Mouse (Mus musculus): Measurements from ENCODE around the gene Myocd. TPM values are rescaled to one million over a fixed set of nuclear protein-coding genes. Genes with fewer than 3 reads are reported as not detected.
A peak's percentile ranks its signal among the peaks of the same experiment; 100 is the strongest.

Myocd gene
- polyA plus RNA-seq, 1 experiment from 2014 or later = 7.7 TPM

DNA sequence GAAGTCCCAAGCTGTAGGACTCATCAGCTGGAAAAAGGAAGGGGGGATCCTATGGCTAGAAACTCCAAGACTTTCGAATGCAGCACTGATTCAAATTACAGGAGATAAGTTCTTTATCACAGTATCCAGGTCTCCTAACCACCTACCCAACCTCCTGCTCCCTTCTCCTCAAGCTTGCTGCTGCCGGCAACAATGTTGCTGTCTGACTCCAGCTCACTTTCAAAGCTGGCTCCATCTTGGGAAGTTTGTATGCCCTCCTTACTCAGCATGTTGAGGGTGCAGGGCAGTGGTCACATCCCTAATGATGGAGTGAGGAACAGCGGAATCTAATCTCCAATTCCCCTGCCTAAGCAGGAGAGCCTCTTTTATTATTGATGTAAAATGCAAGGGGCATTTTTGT, 71.8 kb downstream of the Myocd start:
- H3K27me3 ChIP-seq (ENCODE audit: insufficient read depth, low read length) = no peaks in the 10 kb centered on the region
- H3K9me3 ChIP-seq (ENCODE audit: low read length) = no peaks in the 10 kb centered on the region
- no peak overlapping the region for H3K4me2 ChIP-seq (replicated peaks; ENCODE audit: low read depth, low read length)
- no peak overlapping the region for H3K27ac ChIP-seq (ENCODE audit: low read length)
- 79% methylated on average over 3 of the region's 3 CpGs for WGBS
- H3K9ac ChIP-seq (replicated peaks; ENCODE audit: low read length) = no peak overlapping the region
- H3K4me1 ChIP-seq (ENCODE audit: insufficient read depth, low read length) = no peaks in the 10 kb centered on the region
- no peak overlapping the region for H3K4me3 ChIP-seq (ENCODE audit: low read length)
- ATAC-seq (ENCODE audit: low FRiP score, low TSS enrichment) = no peak
- no peaks in the 10 kb centered on the region for H3K36me3 ChIP-seq (ENCODE audit: insufficient read depth, low read length)

DNA sequence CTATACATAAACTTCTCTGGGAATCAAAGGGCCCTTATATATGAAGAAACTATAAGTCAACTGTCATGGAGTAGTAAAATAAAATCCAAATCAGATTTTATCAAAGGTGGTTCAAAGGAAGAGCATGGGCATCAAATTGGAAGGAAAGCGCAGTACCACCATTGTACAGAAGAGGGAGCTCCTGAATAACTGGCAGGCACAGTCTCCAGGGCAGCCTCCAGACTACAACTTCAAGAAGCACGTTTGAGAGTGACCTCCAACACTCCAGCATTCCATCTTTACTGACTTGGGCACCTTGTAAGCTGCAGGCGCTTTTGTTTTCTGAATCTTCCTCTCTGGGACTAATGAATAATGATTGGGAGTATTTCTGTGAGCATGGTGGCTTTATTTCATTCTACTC, 72.5 kb downstream of the Myocd start:
- Histone ChIP-seq H3K4me1 (ENCODE audit: insufficient read depth, low read length) (no peaks in the 10 kb centered on the region), H3K9me3 (ENCODE audit: low read length) (no peaks in the 10 kb centered on the region), H3K4me2 (replicated peaks; ENCODE audit: low read depth, low read length) (no peak overlapping the region), H3K27ac (ENCODE audit: low read length) (no peak overlapping the region), H3K9ac (replicated peaks; ENCODE audit: low read length) (no peak overlapping the region), H3K4me3 (ENCODE audit: low read length) (no peak overlapping the region), H3K36me3 (ENCODE audit: insufficient read depth, low read length) (no peaks in the 10 kb centered on the region), H3K27me3 (ENCODE audit: insufficient read depth, low read length) (no peaks in the 10 kb centered on the region)
- no peak; the same call in 1 of the 2 replicates for ATAC-seq (ENCODE audit: low FRiP score, low TSS enrichment)
- 2% methylated on average over 3 of the region's 3 CpGs for WGBS

DNA sequence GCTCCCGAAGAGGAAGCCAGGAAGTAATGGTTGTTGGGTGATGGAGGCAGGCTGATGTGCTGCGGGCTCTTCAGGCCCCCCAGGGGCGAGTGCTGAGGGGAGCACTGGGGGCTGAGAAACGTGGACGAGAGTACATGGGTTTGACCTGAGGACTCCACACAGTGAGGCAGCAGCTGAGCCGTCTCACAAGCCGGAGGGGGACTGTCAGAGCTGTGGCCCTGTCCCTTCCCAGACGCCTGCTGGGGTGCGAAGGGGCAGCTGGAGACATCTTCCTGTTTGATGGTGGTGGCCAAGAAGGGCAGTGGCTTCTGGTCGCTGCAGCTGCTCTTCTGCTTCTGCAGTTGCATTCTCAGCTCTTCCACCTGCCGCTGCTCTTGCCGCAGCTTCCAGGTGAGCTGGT, 82.8 kb downstream of the Myocd start:
- Histone ChIP-seq H3K36me3 (ENCODE audit: insufficient read depth, low read length) (no peaks in the 10 kb centered on the region), H3K9me3 (ENCODE audit: low read length) (no peaks in the 10 kb centered on the region), H3K4me2 (replicated peaks; ENCODE audit: low read depth, low read length) (no peak overlapping the region), H3K27ac (ENCODE audit: low read length) (no peak overlapping the region), H3K4me1 (ENCODE audit: insufficient read depth, low read length) (no peaks in the 10 kb centered on the region), H3K4me3 (ENCODE audit: low read length) (no peak overlapping the region), H3K27me3 (ENCODE audit: insufficient read depth, low read length) (no peaks in the 10 kb centered on the region), H3K9ac (replicated peaks; ENCODE audit: low read length) (no peak overlapping the region)
- WGBS = 77% methylated on average over 12 of the region's 12 CpGs
- ATAC-seq (ENCODE audit: low FRiP score, low TSS enrichment) = no peak

DNA sequence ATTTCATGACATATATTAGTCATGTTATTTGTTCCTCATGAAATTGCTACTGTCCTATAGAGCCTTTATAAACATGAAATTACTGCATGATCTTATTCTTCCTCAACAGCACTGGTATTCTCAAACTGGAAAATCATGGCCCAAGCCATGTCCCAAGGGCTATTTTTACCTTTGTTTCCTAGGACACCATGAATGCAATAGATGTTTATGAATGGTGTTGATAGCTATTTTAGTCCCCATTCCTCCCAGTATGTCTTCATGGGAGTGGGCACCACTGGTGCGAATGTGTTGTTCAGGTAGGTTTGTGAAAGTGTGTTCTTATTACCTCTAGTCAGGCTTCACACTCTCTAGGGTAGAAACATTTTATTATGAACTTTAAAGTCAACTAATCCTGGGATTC, 84.7 kb downstream of the Myocd start:
- no peaks in the 10 kb centered on the region for H3K9me3 ChIP-seq (ENCODE audit: low read length)
- H3K4me2 ChIP-seq (replicated peaks; ENCODE audit: low read depth, low read length) = no peak overlapping the region
- H3K27ac ChIP-seq (ENCODE audit: low read length) = no peak overlapping the region
- no peak for ATAC-seq (ENCODE audit: low FRiP score, low TSS enrichment)
- no peaks in the 10 kb centered on the region for H3K27me3 ChIP-seq (ENCODE audit: insufficient read depth, low read length)
- 92% methylated on average over 1 of the region's 1 CpGs for WGBS
- no peaks in the 10 kb centered on the region for H3K4me1 ChIP-seq (ENCODE audit: insufficient read depth, low read length)
- H3K4me3 ChIP-seq (ENCODE audit: low read length) = no peak overlapping the region
- no peaks in the 10 kb centered on the region for H3K36me3 ChIP-seq (ENCODE audit: insufficient read depth, low read length)
- H3K9ac ChIP-seq (replicated peaks; ENCODE audit: low read length) = no peak overlapping the region

DNA sequence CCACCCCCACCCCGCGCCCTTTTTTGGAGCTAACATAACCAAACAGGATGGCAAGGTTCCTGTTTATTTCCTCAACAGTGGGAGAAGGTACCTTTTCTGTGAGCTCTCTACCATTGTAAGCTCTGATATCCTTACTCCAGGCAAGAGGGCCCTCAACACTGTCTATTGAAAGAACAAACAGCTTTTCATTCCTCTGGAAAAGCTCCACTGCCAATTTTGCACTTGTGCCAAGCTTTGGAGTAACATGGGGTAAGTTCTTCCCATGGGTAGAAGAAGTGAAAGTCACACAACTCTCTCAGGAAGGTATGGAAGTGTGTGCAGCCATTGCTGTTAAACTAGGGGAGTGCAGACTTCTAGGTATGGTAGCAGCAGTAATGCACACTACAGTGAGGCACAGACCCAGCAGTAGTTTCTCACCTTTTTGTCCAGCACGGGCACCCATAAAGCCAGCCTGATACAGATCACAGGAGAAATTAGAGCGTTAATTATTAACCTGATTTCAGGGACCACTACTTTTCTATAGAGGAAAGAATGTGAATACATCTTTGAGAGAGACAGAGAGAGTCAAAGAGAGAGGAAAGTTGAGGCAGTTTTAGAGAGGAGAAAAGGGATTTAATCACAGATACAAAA, 99.6 kb downstream of the Myocd start:
- peak; percentile 51; the same call in 1 of the 2 replicates for ATAC-seq (ENCODE audit: low FRiP score, low TSS enrichment)
- no peaks in the 10 kb centered on the region for H3K27me3 ChIP-seq (ENCODE audit: insufficient read depth, low read length)
- no peak overlapping the region for H3K4me3 ChIP-seq (ENCODE audit: low read length)
- no peak overlapping the region for H3K4me2 ChIP-seq (replicated peaks; ENCODE audit: low read depth, low read length)
- no peaks in the 10 kb centered on the region for H3K4me1 ChIP-seq (ENCODE audit: insufficient read depth, low read length)
- WGBS = 80% methylated on average over 4 of the region's 4 CpGs
- no peaks in the 10 kb centered on the region for H3K36me3 ChIP-seq (ENCODE audit: insufficient read depth, low read length)
- peak overlapping the region; percentile 38; the same call in 1 of the 2 replicates for H3K27ac ChIP-seq (ENCODE audit: low read length)
- H3K9me3 ChIP-seq (ENCODE audit: low read length) = no peaks in the 10 kb centered on the region
- no peak overlapping the region for H3K9ac ChIP-seq (replicated peaks; ENCODE audit: low read length)

DNA sequence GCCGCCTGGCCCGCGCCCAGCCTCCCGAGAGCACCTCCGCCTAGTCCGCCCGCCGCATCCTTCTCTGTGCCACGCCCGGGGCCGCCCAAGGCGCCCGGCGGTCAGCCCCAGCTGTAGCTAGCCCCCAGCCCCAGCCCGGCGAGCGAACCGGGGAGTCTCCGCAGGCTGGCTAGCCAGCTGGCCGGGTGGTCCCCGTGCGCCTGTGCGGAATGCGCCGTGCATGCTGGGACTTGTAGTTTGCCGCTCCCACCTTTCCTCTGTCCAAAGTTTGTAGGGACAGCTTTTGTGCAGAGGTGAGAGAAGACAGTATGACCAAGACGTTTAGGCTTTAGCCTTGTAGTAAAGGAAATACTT, 107.0 kb downstream of the Myocd start, which contains the start of gene Arhgap44:
Gene Arhgap44, minus strand, starts transcription at position 195 of the 354 bp plus-strand sequence.
- Histone ChIP-seq H3K27me3 (ENCODE audit: insufficient read depth, low read length) (no peaks in the 10 kb centered on the region), H3K4me2 (replicated peaks; ENCODE audit: low read depth, low read length) (peak within 1 kb of the TSS; percentile 89), H3K27ac (ENCODE audit: low read length) (no peak within 1 kb of the TSS), H3K36me3 (ENCODE audit: insufficient read depth, low read length) (no peaks in the 10 kb centered on the region), H3K9me3 (ENCODE audit: low read length) (no peaks in the 10 kb centered on the region), H3K4me3 (ENCODE audit: low read length) (peak within 1 kb of the TSS; percentile 89), H3K9ac (replicated peaks; ENCODE audit: low read length) (peak within 1 kb of the TSS; percentile 83), H3K4me1 (ENCODE audit: insufficient read depth, low read length) (peaks cover 7% of the 10 kb centered on the region; the same call in 1 of the 2 replicates)
- under 1% methylated on average over 26 of the region's 27 CpGs for WGBS
- peak; percentile 95 for ATAC-seq (ENCODE audit: low FRiP score, low TSS enrichment)

DNA sequence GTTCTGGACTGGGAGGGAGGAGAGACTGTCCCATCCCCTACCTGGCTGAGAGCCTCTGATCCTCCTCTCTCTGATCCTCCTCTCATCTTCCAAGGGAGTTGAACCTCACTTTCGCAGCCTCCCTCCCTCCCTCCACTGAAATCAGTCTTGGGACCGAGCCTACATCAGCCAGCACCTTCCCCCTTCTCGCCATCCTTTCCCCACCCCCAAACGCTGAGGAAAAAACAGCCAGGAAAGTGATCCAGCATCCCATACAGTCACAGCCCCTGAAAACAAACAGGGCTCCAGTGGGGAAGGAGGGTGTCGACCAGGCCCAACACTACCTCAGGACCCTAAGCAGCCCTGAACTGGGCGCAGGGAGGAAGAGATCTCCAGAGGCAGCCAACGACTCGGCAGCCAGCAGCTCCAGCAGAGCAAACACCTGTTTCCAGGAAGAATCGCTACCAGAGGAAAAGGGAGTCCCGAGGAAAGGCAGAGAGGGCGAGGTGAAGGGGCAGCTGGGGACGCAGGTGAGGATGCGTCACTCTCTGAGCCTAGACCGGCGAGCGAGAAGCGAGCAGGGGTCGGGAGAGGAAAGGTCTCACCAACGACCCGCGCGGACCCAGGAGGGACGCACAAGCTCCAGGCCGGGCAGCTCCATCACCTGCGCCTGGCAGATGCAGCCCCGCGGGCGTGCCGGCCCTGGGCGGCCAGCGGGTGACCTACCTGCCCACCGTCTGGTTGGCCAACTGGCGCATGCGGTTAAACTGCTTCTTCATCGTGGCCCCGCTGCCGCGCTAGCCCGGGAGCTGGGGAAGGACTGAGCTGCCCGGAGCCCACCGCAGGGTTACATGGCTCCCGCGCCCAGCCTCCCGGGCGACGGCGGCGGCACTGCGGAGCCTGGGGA, 107.7 kb downstream of the Myocd start:
- H3K36me3 ChIP-seq (ENCODE audit: insufficient read depth, low read length) = no peaks in the 10 kb centered on the region
- WGBS = under 1% methylated on average over 49 of the region's 49 CpGs
- ATAC-seq (ENCODE audit: low FRiP score, low TSS enrichment) = peak; percentile 73
- H3K9me3 ChIP-seq (ENCODE audit: low read length) = no peaks in the 10 kb centered on the region
- H3K4me3 ChIP-seq (ENCODE audit: low read length) = peak overlapping the region; percentile 89
- H3K27ac ChIP-seq (ENCODE audit: low read length) = no peak overlapping the region
- peak overlapping the region; percentile 89 for H3K4me2 ChIP-seq (replicated peaks; ENCODE audit: low read depth, low read length)
- peaks cover 7% of the 10 kb centered on the region; the same call in 1 of the 2 replicates for H3K4me1 ChIP-seq (ENCODE audit: insufficient read depth, low read length)
- H3K9ac ChIP-seq (replicated peaks; ENCODE audit: low read length) = peak overlapping the region; percentile 83
- no peaks in the 10 kb centered on the region for H3K27me3 ChIP-seq (ENCODE audit: insufficient read depth, low read length)

DNA sequence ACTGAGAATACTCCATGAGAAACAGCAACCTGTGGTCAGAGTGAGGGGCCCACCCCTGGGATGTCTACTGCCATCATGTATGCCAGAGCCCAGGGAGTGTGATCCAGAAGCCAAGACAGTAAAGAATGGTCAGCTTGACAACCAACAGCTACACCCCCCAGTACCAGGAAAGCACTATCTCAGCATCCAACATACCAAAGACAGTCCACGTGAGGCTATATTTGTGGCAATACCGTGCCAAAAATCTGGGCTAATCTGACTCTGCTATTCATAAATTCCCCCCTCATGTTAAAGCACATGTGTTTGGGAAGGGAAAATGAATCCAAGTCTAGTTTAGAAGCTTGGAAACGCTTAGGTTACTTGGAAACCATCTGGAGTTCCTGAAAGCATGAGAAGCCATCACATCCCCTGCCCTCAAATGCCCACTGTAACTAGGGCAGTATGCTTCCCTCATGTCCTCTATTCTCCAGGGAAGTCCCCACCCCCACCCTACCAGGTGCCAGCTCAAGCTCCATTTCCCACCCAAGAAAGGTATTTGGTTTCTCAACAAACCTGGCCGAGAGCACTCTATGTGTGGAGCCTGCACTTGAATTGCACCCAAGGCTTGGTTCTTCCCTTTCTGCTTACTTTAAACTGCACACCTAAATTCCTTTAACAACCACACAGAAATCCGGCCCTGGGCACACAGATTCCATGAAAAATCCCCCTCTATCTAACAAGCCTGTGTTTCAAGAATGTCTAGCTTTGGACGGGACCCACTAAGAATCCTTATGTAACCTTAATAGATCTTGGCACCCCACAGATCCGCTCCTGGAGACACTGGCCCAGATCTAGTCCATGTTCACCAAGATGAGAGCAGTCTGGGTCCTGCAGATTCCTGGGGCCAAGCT, 108.6 kb downstream of the Myocd start:
- no peak for ATAC-seq (ENCODE audit: low FRiP score, low TSS enrichment)
- 60% methylated on average over 7 of the region's 7 CpGs for WGBS
- peak overlapping the region; percentile 83; the same call in 1 of the 2 replicates for H3K9ac ChIP-seq (replicated peaks; ENCODE audit: low read length)

DNA sequence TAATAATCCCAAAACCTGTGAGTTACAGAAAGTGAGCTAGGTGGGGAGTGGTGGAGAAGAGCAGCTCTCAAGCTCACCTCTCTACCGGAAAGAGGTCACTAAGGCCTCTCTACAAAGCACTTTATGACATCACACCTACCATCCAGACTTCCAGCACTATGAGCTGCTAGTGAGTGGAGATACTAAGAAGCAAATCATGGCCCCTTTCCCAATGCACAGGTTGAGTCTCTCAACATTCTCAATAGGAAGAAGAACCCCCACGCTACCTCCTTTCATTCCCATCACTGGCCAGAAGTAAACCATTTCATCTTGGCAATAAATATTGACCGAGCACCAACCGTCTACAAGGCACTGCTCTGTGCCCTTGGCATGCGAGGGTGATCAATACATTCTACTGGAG, 110.0 kb downstream of the Myocd start, which contains the start of gene 1700086D15Rik:
Gene 1700086D15Rik, minus strand, starts transcription at position 101 of the 400 bp plus-strand sequence.
- Histone ChIP-seq H3K36me3 (ENCODE audit: insufficient read depth, low read length) (no peaks in the 10 kb centered on the region), H3K27ac (ENCODE audit: low read length) (no peak within 1 kb of the TSS), H3K9ac (replicated peaks; ENCODE audit: low read length) (no peak within 1 kb of the TSS), H3K9me3 (ENCODE audit: low read length) (no peaks in the 10 kb centered on the region), H3K4me3 (ENCODE audit: low read length) (no peak within 1 kb of the TSS), H3K4me2 (replicated peaks; ENCODE audit: low read depth, low read length) (no peak within 1 kb of the TSS), H3K27me3 (ENCODE audit: insufficient read depth, low read length) (no peaks in the 10 kb centered on the region), H3K4me1 (ENCODE audit: insufficient read depth, low read length) (peaks cover 7% of the 10 kb centered on the region; the same call in 1 of the 2 replicates)
- WGBS = 88% methylated on average over 5 of the region's 5 CpGs
- no peak for ATAC-seq (ENCODE audit: low FRiP score, low TSS enrichment)

More for the DNA sequence above, 108.6 kb downstream of the Myocd start:
- Histone ChIP-seq H3K4me2 (replicated peaks; ENCODE audit: low read depth, low read length) (peak overlapping the region; percentile 89), H3K36me3 (ENCODE audit: insufficient read depth, low read length) (no peaks in the 10 kb centered on the region), H3K9me3 (ENCODE audit: low read length) (no peaks in the 10 kb centered on the region), H3K27ac (ENCODE audit: low read length) (no peak overlapping the region), H3K27me3 (ENCODE audit: insufficient read depth, low read length) (no peaks in the 10 kb centered on the region), H3K4me1 (ENCODE audit: insufficient read depth, low read length) (peaks cover 7% of the 10 kb centered on the region; the same call in 1 of the 2 replicates), H3K4me3 (ENCODE audit: low read length) (peak overlapping the region; percentile 89)

All from kidney, embryonic 16.5 days (tissue).